Mouse (Mus musculus) liver, embryonic 15.5 days (tissue): ENCODE data around the gene Olfr222. TPM values are rescaled to one million over a fixed set of nuclear protein-coding genes. Genes with fewer than 3 reads are reported as not detected.

Experiments used
- ATAC-seq: fragments of 200-750 bp; cut with Nextera tagmentation; 2 replicates; pipeline ENCODE4 v1.8.0; 2017; ENCODE audit warnings: moderate number of reproducible peaks, mild to moderate bottlenecking, moderate library complexity; ENCODE audit not compliant: insufficient read depth
- H3K27ac ChIP-seq: fragments of 300-500 bp; sonication (generic); replicated peaks from 2 replicates; pipeline ENCODE4 v1.5.1; 2015; ENCODE audit warnings: mild to moderate bottlenecking, inconsistent platforms
- H3K27me3 ChIP-seq: fragments of 300-500 bp; sonication (generic); 2 replicates; pipeline ENCODE4 v1.6.1; 2015; ENCODE audit warnings: mild to moderate bottlenecking, inconsistent platforms
- H3K36me3 ChIP-seq: fragments of 300-500 bp; sonication (generic); replicated peaks from 2 replicates; pipeline ENCODE4 v1.6.1; 2015; ENCODE audit warnings: moderate library complexity, mild to moderate bottlenecking, inconsistent platforms
- H3K4me1 ChIP-seq: fragments of 300-500 bp; sonication (generic); replicated peaks from 2 replicates; pipeline ENCODE4 v1.6.1; 2015; ENCODE audit warnings: inconsistent platforms
- H3K4me2 ChIP-seq: fragments of 300-500 bp; sonication (generic); 2 replicates; pipeline ENCODE4 v1.6.1; 2015; ENCODE audit warnings: moderate library complexity, mild to moderate bottlenecking, inconsistent platforms
- H3K4me3 ChIP-seq: fragments of 300-500 bp; sonication (generic); replicated peaks from 2 replicates; pipeline ENCODE4 v1.5.1; 2015; ENCODE audit warnings: mild to moderate bottlenecking, inconsistent platforms
- H3K9ac ChIP-seq: fragments of 300-500 bp; sonication (generic); 2 replicates; pipeline ENCODE4 v1.6.1; 2015; ENCODE audit warnings: moderate library complexity, mild to moderate bottlenecking, inconsistent platforms
- H3K9me3 ChIP-seq: fragments of 300-500 bp; sonication (generic); replicated peaks from 2 replicates; pipeline ENCODE4 v1.6.1; 2016; ENCODE audit warnings: inconsistent platforms
- WGBS: fragments of 180-500 bp; shearing (Covaris S2); methylation state at CpG from one replicate; pipeline ENCODE4 v1.1.7; 2015; ENCODE audit warnings: mixed read lengths; ENCODE audit not compliant: insufficient replicate concordance; 5-methylcytosine and 5-hydroxymethylcytosine counted together
- polyA plus RNA-seq: library from polyadenylated mRNA; unstranded; fragments of >200 nt; fragmentation: Nextera tagmentation; extraction: Ambion mirVana; gene quantifications from 2 replicates; pipeline ENCODE4 v1.2.1, GENCODE M21; 2015

Gene Olfr222
- polyA plus RNA-seq, 1 experiment from 2014 or later, result not detected

DNA sequence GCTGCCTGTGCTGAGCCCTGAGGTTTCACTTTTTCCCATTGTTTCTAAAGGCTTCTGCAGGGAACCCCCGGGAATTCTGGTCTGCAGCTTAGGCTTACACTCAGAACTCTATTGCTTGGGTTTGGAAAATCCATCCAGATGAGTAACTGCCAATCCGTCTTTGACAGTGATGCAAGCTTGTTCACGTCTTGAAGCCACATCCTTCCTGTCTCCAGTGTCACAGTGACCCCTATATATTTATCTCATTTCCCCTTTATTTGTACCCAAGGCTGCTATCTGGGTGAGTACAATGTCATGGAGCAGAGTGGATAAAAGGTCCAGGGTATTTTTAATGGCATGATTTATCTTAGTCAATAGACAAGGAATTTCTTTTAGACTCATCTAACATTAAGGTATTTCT, 34.7 kb downstream of the Olfr222 start, which contains the start of gene Nlrp3:
TSS of gene Nlrp3 (plus strand) at position 245 of the 400 bp plus-strand sequence.
- Histone ChIP-seq H3K4me3 (no peak within 1 kb of the TSS), H3K27me3 (no peaks in the 10 kb centered on the region), H3K4me1 (peaks cover 11% of the 10 kb centered on the region; the same call in 1 of the 2 replicates), H3K4me2 (peak within 1 kb of the TSS; percentile 30), H3K27ac (0 out of 2 replicates have a peak within 1 kb of the TSS, but pooled peaks have one; percentile 29), H3K9ac (no peak within 1 kb of the TSS), H3K9me3 (no peaks in the 10 kb centered on the region), H3K36me3 (no peaks in the 10 kb centered on the region)
- WGBS, result 9% methylated on average over 3 of the region's 3 CpGs
- ATAC-seq, result no peak

GRCm38 (mm10) chr11:59540123-59540522, 35.9 kb downstream of the Olfr222 start:
- H3K27ac ChIP-seq, result no peak overlapping the region
- ATAC-seq, result no peak
- WGBS, result 21% methylated on average over 3 of the region's 3 CpGs
- H3K4me2 ChIP-seq, result no peak overlapping the region
- H3K9me3 ChIP-seq, result no peaks in the 10 kb centered on the region
- H3K4me1 ChIP-seq, result peaks cover 11% of the 10 kb centered on the region; the same call in 1 of the 2 replicates
- H3K27me3 ChIP-seq, result no peaks in the 10 kb centered on the region
- H3K36me3 ChIP-seq, result no peaks in the 10 kb centered on the region
- H3K9ac ChIP-seq, result no peak overlapping the region
- no peak overlapping the region for H3K4me3 ChIP-seq

DNA sequence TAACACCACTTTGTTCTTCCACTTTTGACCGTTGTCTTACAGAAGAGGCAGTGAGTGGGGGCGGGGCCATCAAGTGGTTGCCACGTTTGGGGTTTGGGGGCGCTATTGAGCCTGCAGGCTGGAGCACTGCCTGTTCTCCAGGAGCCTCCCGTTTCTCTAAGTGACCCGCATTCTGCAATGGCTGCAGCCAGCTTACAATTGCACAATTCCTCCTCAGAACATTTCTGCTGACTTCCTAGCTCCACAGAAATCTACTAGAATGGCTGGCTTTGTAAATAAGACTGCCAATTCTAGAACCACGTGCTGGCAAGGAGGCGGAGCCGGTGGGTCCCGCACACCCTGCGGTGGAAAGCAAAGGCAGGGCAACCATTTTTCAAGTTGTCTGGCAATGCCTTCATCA, 37.6 kb downstream of the Olfr222 start:
- 22% methylated on average over 11 of the region's 11 CpGs for WGBS

GRCm38 (mm10) chr11:59537218-59538130, 38.6 kb downstream of the Olfr222 start:
- no peak overlapping the region for H3K27ac ChIP-seq
- no peak for ATAC-seq

More for the DNA sequence above, 37.6 kb downstream of the Olfr222 start:
- no peaks in the 10 kb centered on the region for H3K36me3 ChIP-seq
- no peak overlapping the region for H3K27ac ChIP-seq
- H3K4me3 ChIP-seq, result no peak overlapping the region
- no peak for ATAC-seq
- H3K4me2 ChIP-seq, result no peak overlapping the region
- H3K9me3 ChIP-seq, result no peaks in the 10 kb centered on the region
- no peaks in the 10 kb centered on the region for H3K27me3 ChIP-seq
- H3K4me1 ChIP-seq, result peaks cover 7% of the 10 kb centered on the region; the same call in 1 of the 2 replicates
- H3K9ac ChIP-seq, result no peak overlapping the region

DNA sequence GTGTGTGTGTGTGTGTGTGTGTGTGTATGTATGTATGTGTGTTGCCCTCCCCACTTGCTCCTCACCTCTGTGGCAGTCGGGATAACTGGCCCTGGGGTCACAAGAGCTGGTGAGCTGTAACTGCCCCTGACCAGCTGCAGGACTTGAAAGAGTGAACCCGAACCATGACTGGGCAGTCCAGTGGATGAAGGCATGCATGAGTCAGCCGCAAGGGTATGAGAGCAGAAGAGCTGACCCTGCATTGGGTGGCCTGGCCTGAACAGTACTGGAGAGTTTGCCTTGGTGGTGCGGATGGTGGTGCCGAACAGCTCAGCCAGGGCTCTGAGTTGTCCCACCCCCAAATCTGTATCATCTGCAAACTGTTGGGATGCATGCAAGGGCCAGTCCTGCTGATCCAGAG, 44.5 kb downstream of the Olfr222 start:
- H3K27ac ChIP-seq, result no peak overlapping the region
- no peaks in the 10 kb centered on the region for H3K4me1 ChIP-seq
- no peaks in the 10 kb centered on the region for H3K9me3 ChIP-seq
- H3K4me3 ChIP-seq, result no peak overlapping the region
- 60% methylated on average over 5 of the region's 5 CpGs for WGBS
- ATAC-seq, result no peak
- H3K4me2 ChIP-seq, result no peak overlapping the region
- H3K9ac ChIP-seq, result no peak overlapping the region
- H3K36me3 ChIP-seq, result no peaks in the 10 kb centered on the region
- 0 out of 2 replicates have a peak, but pooled peaks cover 5% of the 10 kb centered on the region for H3K27me3 ChIP-seq

More at GRCm38 (mm10) chr11:59537218-59538130, 38.6 kb downstream of the Olfr222 start:
- Histone ChIP-seq H3K4me3 (no peak overlapping the region), H3K27me3 (no peaks in the 10 kb centered on the region), H3K4me1 (peaks cover 3% of the 10 kb centered on the region; the same call in 1 of the 2 replicates), H3K36me3 (no peaks in the 10 kb centered on the region), H3K9ac (no peak overlapping the region), H3K4me2 (no peak overlapping the region), H3K9me3 (no peaks in the 10 kb centered on the region)
- 59% methylated on average over 16 of the region's 16 CpGs for WGBS

DNA sequence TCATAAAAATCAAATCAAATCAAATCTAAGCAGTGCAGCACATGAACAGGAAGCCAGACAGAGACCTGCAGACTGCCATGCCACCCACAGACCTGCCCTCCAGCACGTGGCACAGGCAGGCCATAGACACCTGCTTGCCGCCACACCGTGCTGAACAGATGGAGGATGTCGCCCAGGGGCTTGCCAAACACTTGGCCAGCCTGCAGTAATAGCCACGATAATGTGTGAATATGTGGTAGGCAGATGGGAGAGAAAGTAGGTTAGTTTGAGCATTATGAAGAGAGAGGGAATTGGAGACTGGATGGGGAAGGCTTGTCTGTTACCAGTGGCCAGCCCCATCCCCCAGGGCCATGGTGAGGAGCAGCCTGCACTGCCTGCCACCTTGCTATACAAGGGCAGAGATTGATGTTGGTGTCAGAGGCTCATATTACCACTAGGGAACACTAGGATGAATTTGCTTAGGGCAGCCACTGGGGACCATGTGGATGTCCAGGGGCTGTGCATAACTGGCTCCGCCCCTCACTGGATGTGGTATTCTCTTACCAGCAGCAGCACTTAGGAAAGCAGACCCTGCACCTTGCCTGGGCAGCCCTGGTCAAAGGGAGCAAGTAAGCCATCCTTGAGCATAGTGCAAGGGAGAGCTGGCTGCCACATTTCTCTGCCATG, 45.0 kb downstream of the Olfr222 start:
- H3K4me2 ChIP-seq, result no peak overlapping the region

GRCm38 (mm10) chr11:59530221-59530620, 45.8 kb downstream of the Olfr222 start:
- no peak overlapping the region for H3K4me3 ChIP-seq
- H3K9ac ChIP-seq, result no peak overlapping the region
- 0 out of 2 replicates have a peak, but pooled peaks cover 5% of the 10 kb centered on the region for H3K27me3 ChIP-seq
- H3K27ac ChIP-seq, result no peak overlapping the region
- H3K36me3 ChIP-seq, result no peaks in the 10 kb centered on the region
- ATAC-seq, result no peak
- no peaks in the 10 kb centered on the region for H3K4me1 ChIP-seq
- no peak overlapping the region for H3K4me2 ChIP-seq
- H3K9me3 ChIP-seq, result no peaks in the 10 kb centered on the region
- 55% methylated on average over 5 of the region's 5 CpGs for WGBS

More for the DNA sequence above, 45.0 kb downstream of the Olfr222 start:
- Histone ChIP-seq H3K27me3 (0 out of 2 replicates have a peak, but pooled peaks cover 5% of the 10 kb centered on the region), H3K4me1 (no peaks in the 10 kb centered on the region), H3K9me3 (no peaks in the 10 kb centered on the region), H3K4me3 (no peak overlapping the region), H3K27ac (no peak overlapping the region), H3K36me3 (no peaks in the 10 kb centered on the region), H3K9ac (no peak overlapping the region)
- WGBS, result 65% methylated on average over 6 of the region's 6 CpGs
- ATAC-seq, result no peak

- ATAC-seq, result no peak
- no peaks in the 10 kb centered on the region for H3K9me3 ChIP-seq
- no peak within 1 kb of the TSS for H3K9ac ChIP-seq
- H3K4me2 ChIP-seq, result no peak within 1 kb of the TSS
- H3K27me3 ChIP-seq, result 0 out of 2 replicates have a peak, but pooled peaks cover 5% of the 10 kb centered on the region
- H3K36me3 ChIP-seq, result no peaks in the 10 kb centered on the region
- WGBS, result 41% methylated on average over 8 of the region's 8 CpGs
- H3K27ac ChIP-seq, result no peak within 1 kb of the TSS
- H3K4me1 ChIP-seq, result no peaks in the 10 kb centered on the region
- H3K4me3 ChIP-seq, result no peak within 1 kb of the TSS
Measured at GRCm38 (mm10) chr11:59526472-59527080, 49.5 kb downstream of the Olfr222 start, which contains the start of gene Zkscan17. Gene Zkscan17, minus strand, starts transcription at chr11:59526751.

DNA sequence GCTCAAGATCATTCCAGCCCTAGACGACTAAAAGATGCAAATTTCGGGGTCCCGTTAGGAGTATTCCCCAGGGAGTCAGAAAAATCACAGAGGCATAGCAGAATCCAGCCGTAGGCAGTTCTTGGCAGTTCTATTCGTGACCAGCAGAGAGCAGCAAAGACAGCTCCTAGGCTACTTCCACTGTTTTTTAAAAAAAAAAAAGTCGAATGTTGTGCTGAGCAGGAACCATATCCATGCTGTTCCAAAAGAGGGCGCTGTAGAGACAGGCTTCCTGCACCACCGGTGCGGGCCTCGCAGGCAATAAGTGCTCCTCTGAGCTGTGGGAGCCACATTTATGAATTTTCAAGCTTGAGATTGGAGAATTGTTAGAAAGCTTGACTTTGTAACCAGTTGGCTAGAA, 50.8 kb downstream of the Olfr222 start:
- no peak for ATAC-seq
- 6% methylated on average over 10 of the region's 10 CpGs for WGBS
- H3K4me2 ChIP-seq, result no peak overlapping the region

DNA sequence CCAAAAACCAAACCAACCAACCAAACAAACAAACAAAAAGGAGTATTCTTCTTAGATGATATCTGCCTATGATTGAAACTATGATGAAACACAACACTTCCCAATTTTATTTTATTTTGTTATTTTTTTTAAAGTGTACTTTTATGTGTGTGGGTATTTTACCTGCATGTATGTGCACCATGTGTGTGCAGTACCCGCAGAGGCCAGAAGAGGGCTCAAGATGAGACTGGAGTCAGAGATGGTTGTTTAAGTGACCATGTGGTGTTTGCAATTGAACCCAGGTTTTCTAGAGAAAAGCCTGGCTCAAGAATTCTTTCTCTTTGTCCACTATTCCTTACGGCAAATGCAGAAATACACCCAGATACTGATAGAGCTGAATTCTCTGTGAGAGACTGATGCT, 51.9 kb downstream of the Olfr222 start:
- WGBS, result 87% methylated on average over 2 of the region's 2 CpGs
- ATAC-seq, result no peak
- Histone ChIP-seq H3K27ac (no peak overlapping the region), H3K36me3 (no peaks in the 10 kb centered on the region), H3K4me1 (peaks cover 3% of the 10 kb centered on the region; the same call in 1 of the 2 replicates), H3K4me2 (no peak overlapping the region), H3K27me3 (no peaks in the 10 kb centered on the region), H3K9ac (no peak overlapping the region), H3K9me3 (no peaks in the 10 kb centered on the region), H3K4me3 (no peak overlapping the region)

More for the DNA sequence above, 50.8 kb downstream of the Olfr222 start:
- no peak overlapping the region for H3K27ac ChIP-seq
- H3K4me3 ChIP-seq, result no peak overlapping the region
- H3K36me3 ChIP-seq, result no peaks in the 10 kb centered on the region
- 0 out of 2 replicates have a peak, but pooled peaks cover 4% of the 10 kb centered on the region for H3K27me3 ChIP-seq
- no peaks in the 10 kb centered on the region for H3K9me3 ChIP-seq
- no peaks in the 10 kb centered on the region for H3K4me1 ChIP-seq
- H3K9ac ChIP-seq, result no peak overlapping the region
